Mouse (Mus musculus) bone marrow macrophage, adult 2 months (primary cell): ENCODE measurements around the gene Slc25a31.

Experiments used
- CTCF ChIP-seq: IDR thresholded peaks from 2 replicates; pipeline ENCODE4 v1.5.1; 2012; ENCODE audit warnings: low read depth, mild to moderate bottlenecking, low read length, moderate library complexity
- POLR2A ChIP-seq: IDR thresholded peaks from 2 replicates; pipeline ENCODE4 v1.6.1; 2012; ENCODE audit warnings: mild to moderate bottlenecking, low read depth, low read length, borderline replicate concordance

DNA sequence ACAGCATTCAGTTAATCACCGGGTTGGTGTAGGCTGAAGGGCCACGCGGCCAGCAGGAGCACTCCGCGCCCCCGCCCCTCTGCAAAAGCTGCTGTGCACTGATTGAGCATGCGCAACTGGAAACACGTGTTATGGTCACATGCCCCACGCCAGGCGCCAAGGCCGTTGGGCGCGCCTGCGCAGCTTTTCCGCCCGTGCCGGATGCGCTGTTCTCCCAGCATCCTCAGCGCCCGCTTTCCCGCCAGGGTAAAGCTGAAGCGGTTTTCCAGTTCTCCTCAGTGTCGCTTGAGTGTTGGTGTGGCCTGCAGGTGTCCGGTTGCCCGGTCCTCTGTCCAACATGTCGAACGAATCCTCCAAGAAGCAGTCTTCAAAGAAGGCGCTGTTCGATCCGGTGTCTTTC is at the start of gene Slc25a31:
- TF ChIP-seq POLR2A (no peak), CTCF (no peak)
